Mouse (Mus musculus): ENCODE results near the gene Osbpl5.
"Not testable (repeated sequence)": the region's sequence is repeated elsewhere in the genome, so short reads cannot be mapped to it uniquely, and the experiment has no call there.

The Osbpl5 gene

GRCm38 (mm10) chr7:143696140-143696539 is 60.6 kb downstream of the Osbpl5 start:
- DNase-seq: peak; percentile 82

- no peak for DNase-seq
Observed at GRCm38 (mm10) chr7:143694550-143694949, 62.2 kb downstream of the Osbpl5 start.

- no peak for DNase-seq
Observed at GRCm38 (mm10) chr7:143692746-143693510, 63.9 kb downstream of the Osbpl5 start.

- no peak for DNase-seq
Observed at GRCm38 (mm10) chr7:143691909-143692308, 64.9 kb downstream of the Osbpl5 start.

- no peak for DNase-seq
Observed at GRCm38 (mm10) chr7:143691181-143691580, 65.6 kb downstream of the Osbpl5 start.

GRCm38 (mm10) chr7:143689946-143690345 is 66.8 kb downstream of the Osbpl5 start:
- DNase-seq: no peak

- DNase-seq: no peak
Observed at GRCm38 (mm10) chr7:143689481-143689880, 67.3 kb downstream of the Osbpl5 start.

GRCm38 (mm10) chr7:143686676-143687075 is 70.1 kb downstream of the Osbpl5 start:
- not testable (repeated sequence) for DNase-seq

GRCm38 (mm10) chr7:143686191-143686590 is 70.6 kb downstream of the Osbpl5 start:
- DNase-seq: not testable (repeated sequence)

GRCm38 (mm10) chr7:143685359-143686067 is 71.3 kb downstream of the Osbpl5 start, which contains the start of gene Tnfrsf23:
TSS of gene Tnfrsf23 (minus strand) at chr7:143685872.
- peak; percentile 94 for DNase-seq

GRCm38 (mm10) chr7:143684569-143684968 is 72.2 kb downstream of the Osbpl5 start:
- not testable (repeated sequence) for DNase-seq

GRCm38 (mm10) chr7:143681566-143681965 is 75.2 kb downstream of the Osbpl5 start:
- DNase-seq: no peak

- not testable (repeated sequence) for DNase-seq
Observed at GRCm38 (mm10) chr7:143680836-143681235, 75.9 kb downstream of the Osbpl5 start.

GRCm38 (mm10) chr7:143679650-143680049 is 77.1 kb downstream of the Osbpl5 start:
- DNase-seq: not testable (repeated sequence)

- no peak for DNase-seq
Observed at GRCm38 (mm10) chr7:143666427-143667311, 90.1 kb downstream of the Osbpl5 start.

- no peak for DNase-seq
Observed at GRCm38 (mm10) chr7:143663470-143663869, 93.3 kb downstream of the Osbpl5 start.

- DNase-seq: no peak
Observed at GRCm38 (mm10) chr7:143660797-143661196, 96.0 kb downstream of the Osbpl5 start.

- DNase-seq: not testable (repeated sequence)
Observed at GRCm38 (mm10) chr7:143649769-143650346, 106.9 kb downstream of the Osbpl5 start.

GRCm38 (mm10) chr7:143649034-143649768 is 107.6 kb downstream of the Osbpl5 start, which contains the start of gene Tnfrsf22:
TSS of gene Tnfrsf22 (minus strand) at chr7:143649661.
- DNase-seq: peak; percentile 94

- DNase-seq: not testable (repeated sequence)
Observed at GRCm38 (mm10) chr7:143643949-143644348, 112.8 kb downstream of the Osbpl5 start.

Measured in lung, postnatal 36 days (tissue).